Mouse (Mus musculus) liver, embryonic 16.5 days (tissue): ENCODE results near the gene M6pr. TPM values are rescaled to one million over a fixed set of nuclear protein-coding genes. Genes with fewer than 3 reads are reported as not detected.
A peak's percentile ranks its signal among the peaks of the same experiment; 100 is the strongest.

Source experiments
- ATAC-seq: fragments of 200-750 bp; cut with Nextera tagmentation; 2 replicates; pipeline ENCODE4 v1.8.0; 2017; ENCODE audit warnings: low read depth, mild to moderate bottlenecking, moderate number of reproducible peaks, moderate library complexity
- H3K27ac ChIP-seq: fragments of 300-500 bp; sonication (generic); 2 replicates; pipeline ENCODE4 v1.5.1; 2014; ENCODE audit warnings: mild to moderate bottlenecking, low read length
- H3K27me3 ChIP-seq: fragments of 300-500 bp; sonication (generic); 2 replicates; pipeline ENCODE4 v1.6.1; 2014; ENCODE audit warnings: low read depth, low read length, mixed read lengths; ENCODE audit not compliant: control insufficient read depth, insufficient read depth
- H3K36me3 ChIP-seq: fragments of 300-500 bp; sonication (generic); 2 replicates; pipeline ENCODE4 v1.6.1; 2014; ENCODE audit warnings: mild to moderate bottlenecking; ENCODE audit not compliant: control insufficient read depth, insufficient read depth
- H3K4me1 ChIP-seq: fragments of 300-500 bp; sonication (generic); 2 replicates; pipeline ENCODE4 v1.6.1; 2014; ENCODE audit warnings: low read depth, low read length, mixed read lengths; ENCODE audit not compliant: control insufficient read depth
- H3K4me2 ChIP-seq: fragments of 300-500 bp; sonication (generic); 2 replicates; pipeline ENCODE4 v1.6.1; 2014; ENCODE audit warnings: low read depth, low read length, mixed read lengths
- H3K4me3 ChIP-seq: fragments of 300-500 bp; sonication (generic); 2 replicates; pipeline ENCODE4 v1.5.1; 2014; ENCODE audit warnings: low read depth, mild to moderate bottlenecking, low read length
- H3K9ac ChIP-seq: fragments of 300-500 bp; sonication (generic); 2 replicates; pipeline ENCODE4 v1.6.1; 2014; ENCODE audit warnings: low read depth, low read length
- H3K9me3 ChIP-seq: fragments of 300-500 bp; sonication (generic); replicated peaks from 2 replicates; pipeline ENCODE4 v1.6.1; 2016; ENCODE audit warnings: low read length; ENCODE audit not compliant: control insufficient read depth
- WGBS: fragments of 180-500 bp; shearing (Covaris S2); extraction: QIAGEN DNeasy Blood & Tissue Kit; methylation state at CpG from one replicate; pipeline ENCODE4 v1.1.7; 2014; ENCODE audit not compliant: insufficient replicate concordance; 5-methylcytosine and 5-hydroxymethylcytosine counted together
- polyA plus RNA-seq: library from polyadenylated mRNA; unstranded; fragments of >200 nt; fragmentation: Nextera tagmentation; extraction: Ambion mirVana; gene quantifications from 2 replicates; pipeline ENCODE4 v1.2.1, GENCODE M21; 2015

The M6pr gene
- polyA plus RNA-seq, 1 experiment from 2014 or later, result 83.5 TPM

- ATAC-seq, result no peak
- Histone ChIP-seq H3K9me3 (no peaks in the 10 kb centered on the region), H3K27me3 (no peaks in the 10 kb centered on the region), H3K27ac (no peak overlapping the region), H3K9ac (no peak overlapping the region), H3K4me1 (no peaks in the 10 kb centered on the region), H3K4me3 (no peak overlapping the region), H3K4me2 (no peak overlapping the region), H3K36me3 (no peaks in the 10 kb centered on the region)
- 28% methylated on average over 6 of the region's 6 CpGs for WGBS
Observed at GRCm38 (mm10) chr6:122304355-122304754, 4.2 kb upstream of the M6pr start.

- ATAC-seq, result no peak
- no peak overlapping the region for H3K27ac ChIP-seq
- H3K9me3 ChIP-seq, result no peaks in the 10 kb centered on the region
- no peak overlapping the region for H3K4me3 ChIP-seq
- 69% methylated on average over 12 of the region's 12 CpGs for WGBS
- peaks cover 3% of the 10 kb centered on the region for H3K4me1 ChIP-seq
- no peaks in the 10 kb centered on the region for H3K36me3 ChIP-seq
- H3K4me2 ChIP-seq, result no peak overlapping the region
- no peak overlapping the region for H3K9ac ChIP-seq
- no peaks in the 10 kb centered on the region for H3K27me3 ChIP-seq
Observed at GRCm38 (mm10) chr6:122304790-122305555, 3.5 kb upstream of the M6pr start.

DNA sequence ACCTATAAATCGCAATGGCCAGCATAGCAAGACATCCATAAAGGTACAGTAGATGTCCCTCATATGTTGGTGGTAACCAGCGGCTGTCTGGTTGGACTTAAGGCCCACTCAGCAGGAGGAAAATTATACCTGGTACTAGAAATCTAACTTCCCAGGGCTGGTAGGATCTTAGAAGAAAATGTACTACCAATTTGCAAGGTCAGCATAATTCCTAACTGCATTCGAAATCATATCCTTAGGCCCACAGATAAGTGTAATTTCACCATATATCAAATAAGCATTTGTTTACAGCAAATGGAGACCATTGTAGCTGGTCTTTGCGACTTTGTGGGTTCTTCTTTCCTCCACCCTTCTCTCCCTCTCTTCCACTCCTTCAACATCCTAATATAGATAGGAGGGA is 1.8 kb upstream of the M6pr start:
- Histone ChIP-seq H3K27me3 (no peaks in the 10 kb centered on the region), H3K4me2 (no peak overlapping the region), H3K4me1 (peaks cover 16% of the 10 kb centered on the region), H3K9me3 (no peaks in the 10 kb centered on the region), H3K27ac (no peak overlapping the region), H3K4me3 (no peak overlapping the region), H3K9ac (no peak overlapping the region), H3K36me3 (no peaks in the 10 kb centered on the region)
- 64% methylated on average over 4 of the region's 4 CpGs for WGBS
- ATAC-seq, result no peak

- Histone ChIP-seq H3K4me3 (peak overlapping the region; percentile 96), H3K4me1 (peaks cover 16% of the 10 kb centered on the region), H3K27me3 (no peaks in the 10 kb centered on the region), H3K27ac (no peak overlapping the region; the same call in 1 of the 2 replicates), H3K36me3 (peaks cover 4% of the 10 kb centered on the region), H3K9ac (no peak overlapping the region; the same call in 1 of the 2 replicates), H3K9me3 (no peaks in the 10 kb centered on the region), H3K4me2 (peak overlapping the region; percentile 65; the same call in 1 of the 2 replicates)
- ATAC-seq, result no peak
- 64% methylated on average over 6 of the region's 6 CpGs for WGBS
Observed at GRCm38 (mm10) chr6:122308136-122308504, 400 bp upstream of the M6pr start.

DNA sequence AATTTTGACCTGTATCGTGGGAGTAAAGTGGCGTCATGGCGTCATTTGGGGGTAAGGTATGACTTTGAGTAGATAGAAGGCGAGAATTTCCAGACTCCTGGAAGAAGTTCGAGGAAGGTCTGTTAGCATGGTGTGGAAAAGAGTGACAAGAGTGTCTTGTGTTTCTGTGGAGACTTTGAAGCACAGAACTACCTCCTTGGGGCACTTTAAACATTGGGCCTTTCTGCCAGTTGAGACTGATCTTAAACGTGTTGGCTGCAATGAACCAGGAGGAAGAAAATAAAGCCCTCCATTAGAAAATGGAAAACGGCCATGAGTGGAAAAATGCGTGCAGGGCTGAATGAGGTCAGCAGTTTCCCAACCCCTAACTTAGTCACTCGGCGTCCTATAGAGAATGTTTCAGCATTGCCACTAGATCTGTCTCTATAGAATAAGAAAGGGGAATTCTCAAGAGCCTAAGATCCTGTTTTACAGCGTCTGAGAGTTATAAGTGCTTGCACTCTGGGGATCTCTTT is 983 bp downstream of the M6pr start:
- Histone ChIP-seq H3K4me2 (peak overlapping the region; percentile 65), H3K36me3 (peaks cover 18% of the 10 kb centered on the region), H3K27me3 (no peaks in the 10 kb centered on the region), H3K9me3 (no peaks in the 10 kb centered on the region), H3K27ac (peak overlapping the region; percentile 89), H3K4me3 (peak overlapping the region; percentile 96), H3K9ac (peak overlapping the region; percentile 93), H3K4me1 (peaks cover 16% of the 10 kb centered on the region)
- no peak for ATAC-seq
- WGBS, result under 1% methylated on average over 11 of the region's 11 CpGs

- H3K9me3 ChIP-seq, result no peaks in the 10 kb centered on the region
- 34% methylated on average over 5 of the region's 5 CpGs for WGBS
- peaks cover 23% of the 10 kb centered on the region for H3K36me3 ChIP-seq
- ATAC-seq, result no peak
- H3K27ac ChIP-seq, result peak overlapping the region; percentile 89
- H3K4me3 ChIP-seq, result peak overlapping the region; percentile 96
- peaks cover 16% of the 10 kb centered on the region for H3K4me1 ChIP-seq
- peak overlapping the region; percentile 65 for H3K4me2 ChIP-seq
- H3K27me3 ChIP-seq, result no peaks in the 10 kb centered on the region
- peak overlapping the region; percentile 93 for H3K9ac ChIP-seq
Observed at GRCm38 (mm10) chr6:122310187-122310820, 1.8 kb downstream of the M6pr start.

DNA sequence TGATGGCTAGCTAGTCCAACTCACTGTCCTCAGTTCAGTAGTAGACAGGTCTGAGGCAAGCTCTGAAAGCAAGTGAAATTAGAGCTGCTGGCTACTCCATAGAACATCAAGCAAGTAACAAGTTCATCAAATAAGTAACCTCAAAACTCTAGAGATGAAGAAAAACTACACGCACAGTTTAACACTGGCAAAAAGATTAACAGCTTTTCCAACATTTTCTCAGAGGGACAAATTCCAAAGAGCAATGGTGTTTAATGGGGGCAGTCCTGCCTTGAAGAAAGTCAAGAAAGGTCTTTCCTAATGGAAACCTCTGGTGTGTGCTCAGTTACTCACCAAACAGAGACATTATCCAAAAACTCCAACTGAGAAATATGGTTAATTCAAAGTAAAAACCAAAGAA is 10.2 kb downstream of the M6pr start:
- ATAC-seq, result no peak
- Histone ChIP-seq H3K27ac (no peak overlapping the region), H3K27me3 (no peaks in the 10 kb centered on the region), H3K36me3 (peaks cover 16% of the 10 kb centered on the region), H3K9ac (no peak overlapping the region), H3K4me2 (no peak overlapping the region), H3K4me3 (no peak overlapping the region), H3K4me1 (no peaks in the 10 kb centered on the region), H3K9me3 (no peaks in the 10 kb centered on the region)
- WGBS, result 83% methylated on average over 1 of the region's 1 CpGs

DNA sequence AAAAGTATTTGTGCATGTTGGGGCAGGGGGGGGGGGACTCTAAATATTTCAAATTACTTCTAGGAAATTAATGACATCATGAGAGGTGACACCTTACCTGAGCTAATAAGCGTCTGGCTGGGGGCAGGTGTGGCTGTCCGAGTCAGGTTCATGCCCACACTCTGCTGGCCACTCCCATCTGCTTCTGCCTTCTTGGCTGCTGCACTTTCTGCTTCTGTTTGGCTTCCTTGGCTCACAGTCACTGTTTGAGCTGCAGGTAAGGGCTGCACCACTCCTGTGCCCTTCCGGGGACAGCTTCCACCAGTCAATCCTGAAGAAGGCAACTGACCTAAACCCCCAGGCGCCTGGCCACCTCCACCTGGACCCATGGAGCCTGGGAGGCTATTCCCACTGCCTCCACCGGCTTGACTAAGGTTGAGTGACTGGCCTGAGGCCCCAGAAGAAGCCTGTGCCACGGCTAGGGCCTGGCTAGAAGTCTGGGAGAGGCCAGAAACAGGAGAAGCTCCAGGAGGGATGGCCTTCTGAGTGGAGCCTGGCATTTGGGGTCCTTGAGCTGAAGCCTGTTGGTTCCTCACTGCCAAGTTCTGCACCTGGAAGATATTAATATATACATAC is 16.9 kb downstream of the M6pr start:
- Histone ChIP-seq H3K4me2 (no peak overlapping the region), H3K27me3 (no peaks in the 10 kb centered on the region), H3K27ac (no peak overlapping the region), H3K4me3 (no peak overlapping the region), H3K9me3 (no peaks in the 10 kb centered on the region), H3K36me3 (no peaks in the 10 kb centered on the region), H3K4me1 (no peaks in the 10 kb centered on the region), H3K9ac (no peak overlapping the region)
- WGBS, result 67% methylated on average over 6 of the region's 6 CpGs
- no peak for ATAC-seq
